Mouse (Mus musculus) lung, postnatal 0 days (tissue): ENCODE results near the gene St6galnac1.

Source experiments
- CTCF ChIP-seq: IDR thresholded peaks from 2 replicates; pipeline ENCODE4 v1.5.1; 2016; ENCODE audit warnings: antibody characterized with exemption, mild to moderate bottlenecking
- EP300 ChIP-seq: IDR thresholded peaks from 2 replicates; pipeline ENCODE4 v1.6.1; 2016; ENCODE audit warnings: antibody characterized with exemption, mild to moderate bottlenecking, control low read depth

DNA sequence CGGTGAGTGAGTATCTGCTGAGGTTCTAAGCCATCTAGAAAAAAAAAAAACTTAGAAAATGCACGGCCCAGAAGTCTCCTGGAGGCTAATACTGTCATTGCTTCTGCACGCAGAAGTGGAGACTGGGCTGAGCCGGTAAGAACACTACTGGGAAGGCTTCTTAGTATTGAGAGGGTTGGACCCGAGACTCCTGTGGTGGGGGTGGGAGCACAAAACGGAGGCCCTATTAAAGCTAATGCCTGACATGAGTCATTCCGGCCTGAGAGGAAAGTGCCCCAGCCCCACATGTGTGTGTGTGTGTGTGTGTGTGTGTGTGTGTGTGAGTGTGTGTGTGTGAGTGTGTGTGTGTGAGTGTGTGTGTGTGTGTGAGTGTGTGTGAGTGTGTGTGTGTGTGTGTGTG, 31.8 kb upstream of the St6galnac1 start:
- TF ChIP-seq CTCF (no peak), EP300 (no peak)
